Mouse (Mus musculus) ovary, adult 18-20 months (tissue): ENCODE measurements around the gene Hdhd3.

ENCODE experiments used
- DNase-seq: peaks from one replicate; pipeline ENCODE4 v3.0.0; 2022; ENCODE audit warnings: low spot score, mixed read lengths

Hdhd3 gene

GRCm38 (mm10) chr4:62503374-62503970, at the start of gene Hdhd3:
Hdhd3 (minus strand) TSS chr4:62503467.
- DNase-seq, result no peak

GRCm38 (mm10) chr4:62551966-62552365, 48.7 kb upstream of the Hdhd3 start:
- DNase-seq, result no peak

GRCm38 (mm10) chr4:62544801-62545200, 41.5 kb upstream of the Hdhd3 start:
- no peak for DNase-seq

GRCm38 (mm10) chr4:62543782-62544181, 40.5 kb upstream of the Hdhd3 start:
- no peak for DNase-seq

- DNase-seq, result no peak
These were observed 38.5 kb upstream of the Hdhd3 start for GRCm38 (mm10) chr4:62541802-62542201.

GRCm38 (mm10) chr4:62533729-62534128, 30.5 kb upstream of the Hdhd3 start:
- DNase-seq, result no peak

GRCm38 (mm10) chr4:62527655-62528054, 24.4 kb upstream of the Hdhd3 start:
- no peak for DNase-seq

- DNase-seq, result no peak
These were observed 23.0 kb upstream of the Hdhd3 start for GRCm38 (mm10) chr4:62526256-62526655.

- no peak for DNase-seq
These were observed 22.2 kb upstream of the Hdhd3 start for GRCm38 (mm10) chr4:62525489-62525811.

- DNase-seq, result peak; percentile 95
These were observed 21.6 kb upstream of the Hdhd3 start, which contains the start of the genes Pole3 and 4933430I17Rik for GRCm38 (mm10) chr4:62524651-62525488. Pole3 (minus strand) TSS chr4:62525068. 4933430I17Rik (plus strand) TSS chr4:62525369.

GRCm38 (mm10) chr4:62520892-62521400, 17.7 kb upstream of the Hdhd3 start:
- no peak for DNase-seq

GRCm38 (mm10) chr4:62519849-62520233, 16.6 kb upstream of the Hdhd3 start, which contains the start of gene Alad:
Alad (minus strand) TSS chr4:62519918.
- DNase-seq, result peak; percentile 89

- no peak for DNase-seq
These were observed 16.0 kb upstream of the Hdhd3 start for GRCm38 (mm10) chr4:62519122-62519848.

- DNase-seq, result no peak
These were observed 15.3 kb upstream of the Hdhd3 start for GRCm38 (mm10) chr4:62518416-62519121.

GRCm38 (mm10) chr4:62517538-62518415, 14.5 kb upstream of the Hdhd3 start:
- no peak for DNase-seq

- no peak for DNase-seq
These were observed 13.8 kb upstream of the Hdhd3 start for GRCm38 (mm10) chr4:62517046-62517445.

GRCm38 (mm10) chr4:62516579-62516978, 13.3 kb upstream of the Hdhd3 start:
- no peak for DNase-seq

GRCm38 (mm10) chr4:62516079-62516478, 12.8 kb upstream of the Hdhd3 start:
- no peak for DNase-seq

- no peak for DNase-seq
These were observed 12.2 kb upstream of the Hdhd3 start for GRCm38 (mm10) chr4:62515490-62515889.

GRCm38 (mm10) chr4:62514995-62515394, 11.7 kb upstream of the Hdhd3 start:
- no peak for DNase-seq

- DNase-seq, result no peak
These were observed 10.8 kb upstream of the Hdhd3 start for GRCm38 (mm10) chr4:62513998-62514506.
